Mouse (Mus musculus) intestine, embryonic 14.5 days (tissue): ENCODE measurements at regions not wholly inside any gene's neighbourhood (a gene's known extent, or its start where the extent isn't known, plus 50 kb on each side); places are given as distances from the start of the nearest gene placed in this dataset.

Experiments used
- ATAC-seq: fragments of 200-750 bp; cut with Nextera tagmentation; replicated peaks from 2 replicates; pipeline ENCODE4 v1.8.0; 2017; ENCODE audit warnings: low read depth, moderate number of reproducible peaks, moderate TSS enrichment, moderate library complexity; ENCODE audit not compliant: low FRiP score, low TSS enrichment
- DNase-seq: peaks from one replicate; pipeline ENCODE4 v3.0.0-alpha.2; 2018; ENCODE audit warnings: low spot score
- H3K27ac ChIP-seq: fragments of 300-500 bp; sonication (generic); 2 replicates; pipeline ENCODE4 v1.5.1; 2014; ENCODE audit warnings: low read depth, mild to moderate bottlenecking, control low read depth
- H3K27me3 ChIP-seq: fragments of 300-500 bp; sonication (generic); replicated peaks from 2 replicates; pipeline ENCODE4 v1.6.1; 2014; ENCODE audit warnings: low read length, control low read depth; ENCODE audit not compliant: control insufficient read depth, insufficient read depth
- H3K36me3 ChIP-seq: fragments of 300-500 bp; sonication (generic); 2 replicates; pipeline ENCODE4 v1.6.1; 2014; ENCODE audit warnings: low read length, control low read depth; ENCODE audit not compliant: control insufficient read depth, insufficient read depth
- H3K4me1 ChIP-seq: fragments of 300-500 bp; sonication (generic); replicated peaks from 2 replicates; pipeline ENCODE4 v1.6.1; 2014; ENCODE audit warnings: low read length, control low read depth, mixed read lengths; ENCODE audit not compliant: control insufficient read depth, insufficient read depth
- H3K4me2 ChIP-seq: fragments of 300-500 bp; sonication (generic); 2 replicates; pipeline ENCODE4 v1.6.1; 2014; ENCODE audit warnings: low read length
- H3K4me3 ChIP-seq: fragments of 300-500 bp; sonication (generic); 2 replicates; pipeline ENCODE4 v1.5.1; 2014; ENCODE audit warnings: low read depth, low read length, control low read depth, mixed read lengths
- H3K9ac ChIP-seq: fragments of 300-500 bp; sonication (generic); 2 replicates; pipeline ENCODE4 v1.6.1; 2014; ENCODE audit warnings: mild to moderate bottlenecking, low read length
- H3K9me3 ChIP-seq: fragments of 300-500 bp; sonication (generic); 2 replicates; pipeline ENCODE4 v1.6.1; 2016; ENCODE audit warnings: low read length, control low read depth; ENCODE audit not compliant: control insufficient read depth
- WGBS: fragments of 180-500 bp; shearing (Covaris S2); extraction: QIAGEN DNeasy Blood & Tissue Kit; methylation state at CpG from one replicate; pipeline ENCODE4 v1.1.7; 2014; 5-methylcytosine and 5-hydroxymethylcytosine counted together

- H3K27me3 ChIP-seq = no peaks in the 10 kb centered on the region
- no peak overlapping the region for H3K9ac ChIP-seq
- no peaks in the 10 kb centered on the region for H3K4me1 ChIP-seq
- DNase-seq (no peak), ATAC-seq (no peak)
- no peaks in the 10 kb centered on the region for H3K36me3 ChIP-seq
- no peaks in the 10 kb centered on the region for H3K9me3 ChIP-seq
- no peak overlapping the region for H3K4me2 ChIP-seq
- no peak overlapping the region for H3K27ac ChIP-seq
- 52% methylated on average over 2 of the region's 2 CpGs for WGBS
- no peak overlapping the region for H3K4me3 ChIP-seq
Observed at GRCm38 (mm10) chr11:45158282-45158681, 541.2 kb downstream of the Ebf1 start.

- ATAC-seq = no peak
- WGBS = 71% methylated on average over 8 of the region's 8 CpGs
- H3K27ac ChIP-seq = no peak overlapping the region
Observed at GRCm38 (mm10) chr11:45160871-45161270, 543.8 kb downstream of the Ebf1 start.

GRCm38 (mm10) chr11:45173546-45173945, 556.4 kb downstream of the Ebf1 start:
- H3K27me3 ChIP-seq = no peaks in the 10 kb centered on the region
- 78% methylated on average over 2 of the region's 2 CpGs for WGBS

More at GRCm38 (mm10) chr11:45160871-45161270, 543.8 kb downstream of the Ebf1 start:
- Histone ChIP-seq H3K4me1 (no peaks in the 10 kb centered on the region), H3K36me3 (no peaks in the 10 kb centered on the region), H3K4me3 (no peak overlapping the region), H3K9ac (no peak overlapping the region), H3K27me3 (no peaks in the 10 kb centered on the region), H3K4me2 (no peak overlapping the region), H3K9me3 (no peaks in the 10 kb centered on the region)
- no peak for DNase-seq

GRCm38 (mm10) chr11:45174071-45174470, 557.0 kb downstream of the Ebf1 start:
- Histone ChIP-seq H3K4me3 (no peak overlapping the region), H3K4me2 (no peak overlapping the region), H3K27me3 (no peaks in the 10 kb centered on the region), H3K36me3 (no peaks in the 10 kb centered on the region), H3K4me1 (0 out of 2 replicates have a peak, but pooled peaks cover 3% of the 10 kb centered on the region), H3K27ac (no peak overlapping the region), H3K9ac (no peak overlapping the region), H3K9me3 (no peaks in the 10 kb centered on the region)
- no peak for DNase-seq
- WGBS = 83% methylated on average over 2 of the region's 2 CpGs
- ATAC-seq = no peak

More at GRCm38 (mm10) chr11:45173546-45173945, 556.4 kb downstream of the Ebf1 start:
- Histone ChIP-seq H3K4me1 (0 out of 2 replicates have a peak, but pooled peaks cover 3% of the 10 kb centered on the region), H3K36me3 (no peaks in the 10 kb centered on the region), H3K4me3 (no peak overlapping the region), H3K9me3 (no peaks in the 10 kb centered on the region), H3K27ac (no peak overlapping the region), H3K4me2 (no peak overlapping the region), H3K9ac (no peak overlapping the region)
- DNase-seq (no peak), ATAC-seq (no peak)

GRCm38 (mm10) chr11:45174811-45175798, 558.0 kb downstream of the Ebf1 start:
- no peaks in the 10 kb centered on the region for H3K36me3 ChIP-seq
- no peak overlapping the region for H3K9ac ChIP-seq
- 60% methylated on average over 10 of the region's 10 CpGs for WGBS
- DNase-seq = no peak
- H3K4me1 ChIP-seq = 0 out of 2 replicates have a peak, but pooled peaks cover 3% of the 10 kb centered on the region
- no peak overlapping the region for H3K27ac ChIP-seq
- ATAC-seq = no peak
- H3K4me3 ChIP-seq = no peak overlapping the region
- H3K27me3 ChIP-seq = no peaks in the 10 kb centered on the region
- no peak overlapping the region for H3K4me2 ChIP-seq
- H3K9me3 ChIP-seq = no peaks in the 10 kb centered on the region

GRCm38 (mm10) chr11:45176971-45177370, 559.9 kb downstream of the Ebf1 start:
- ATAC-seq (no peak), DNase-seq (no peak)
- no peak overlapping the region for H3K4me2 ChIP-seq
- H3K4me3 ChIP-seq = no peak overlapping the region
- H3K4me1 ChIP-seq = 0 out of 2 replicates have a peak, but pooled peaks cover 3% of the 10 kb centered on the region
- H3K9ac ChIP-seq = no peak overlapping the region
- H3K27ac ChIP-seq = no peak overlapping the region
- no peaks in the 10 kb centered on the region for H3K36me3 ChIP-seq
- no peaks in the 10 kb centered on the region for H3K27me3 ChIP-seq
- H3K9me3 ChIP-seq = no peaks in the 10 kb centered on the region
- 96% methylated on average over 3 of the region's 3 CpGs for WGBS

- H3K4me1 ChIP-seq = 0 out of 2 replicates have a peak, but pooled peaks cover 3% of the 10 kb centered on the region
- no peak overlapping the region for H3K9ac ChIP-seq
- DNase-seq (no peak), ATAC-seq (no peak)
- no peaks in the 10 kb centered on the region for H3K27me3 ChIP-seq
- H3K36me3 ChIP-seq = no peaks in the 10 kb centered on the region
- no peaks in the 10 kb centered on the region for H3K9me3 ChIP-seq
- no peak overlapping the region for H3K27ac ChIP-seq
- WGBS = 90% methylated on average over 7 of the region's 7 CpGs
- no peak overlapping the region for H3K4me2 ChIP-seq
- no peak overlapping the region for H3K4me3 ChIP-seq
Observed at GRCm38 (mm10) chr11:45178036-45178435, 560.9 kb downstream of the Ebf1 start.

GRCm38 (mm10) chr11:45179019-45179418, 561.9 kb downstream of the Ebf1 start:
- 0 out of 2 replicates have a peak, but pooled peaks cover 3% of the 10 kb centered on the region for H3K4me1 ChIP-seq
- no peaks in the 10 kb centered on the region for H3K9me3 ChIP-seq
- H3K4me3 ChIP-seq = no peak overlapping the region
- DNase-seq = no peak
- no peaks in the 10 kb centered on the region for H3K27me3 ChIP-seq
- ATAC-seq = no peak
- no peaks in the 10 kb centered on the region for H3K36me3 ChIP-seq
- H3K27ac ChIP-seq = no peak overlapping the region
- H3K4me2 ChIP-seq = no peak overlapping the region
- H3K9ac ChIP-seq = no peak overlapping the region
- WGBS = 65% methylated on average over 1 of the region's 1 CpGs
